Mouse (Mus musculus): ENCODE results near the gene Tex12.

The Tex12 gene

GRCm38 (mm10) chr9:50561145-50561917, at the start of gene Tex12:
TSS of gene Tex12 (minus strand) at chr9:50561325.
- no peak for DNase-seq (ENCODE audit: low read depth)

GRCm38 (mm10) chr9:50604338-50604737, 43.2 kb upstream of the Tex12 start:
- DNase-seq (ENCODE audit: low read depth), result no peak

GRCm38 (mm10) chr9:50603998-50604324, 42.8 kb upstream of the Tex12 start:
- no peak for DNase-seq (ENCODE audit: low read depth)

GRCm38 (mm10) chr9:50603189-50603997, 42.3 kb upstream of the Tex12 start, which contains the start of the genes Sdhd and Timm8b:
TSS of gene Sdhd (minus strand) at chr9:50603812.
TSS of gene Timm8b (plus strand) at chr9:50603910.
- peak; percentile 95 for DNase-seq (ENCODE audit: low read depth)

GRCm38 (mm10) chr9:50602055-50602845, 41.1 kb upstream of the Tex12 start:
- no peak for DNase-seq (ENCODE audit: low read depth)

GRCm38 (mm10) chr9:50601536-50601935, 40.4 kb upstream of the Tex12 start:
- DNase-seq (ENCODE audit: low read depth), result peak; percentile 49

GRCm38 (mm10) chr9:50596973-50597372, 35.8 kb upstream of the Tex12 start:
- DNase-seq (ENCODE audit: low read depth), result no peak

- DNase-seq (ENCODE audit: low read depth), result no peak
Observed at GRCm38 (mm10) chr9:50594794-50595417, 33.8 kb upstream of the Tex12 start.

GRCm38 (mm10) chr9:50593544-50593943, 32.4 kb upstream of the Tex12 start:
- DNase-seq (ENCODE audit: low read depth), result peak; percentile 46

- no peak for DNase-seq (ENCODE audit: low read depth)
Observed at GRCm38 (mm10) chr9:50592955-50593354, 31.8 kb upstream of the Tex12 start.

GRCm38 (mm10) chr9:50590856-50591518, 29.9 kb upstream of the Tex12 start:
- DNase-seq (ENCODE audit: low read depth), result no peak

GRCm38 (mm10) chr9:50586955-50587354, 25.8 kb upstream of the Tex12 start:
- DNase-seq (ENCODE audit: low read depth), result no peak

- no peak for DNase-seq (ENCODE audit: low read depth)
Observed at GRCm38 (mm10) chr9:50585145-50585818, 24.2 kb upstream of the Tex12 start.

- DNase-seq (ENCODE audit: low read depth), result no peak
Observed at GRCm38 (mm10) chr9:50580370-50580769, 19.2 kb upstream of the Tex12 start.

- DNase-seq (ENCODE audit: low read depth), result no peak
Observed at GRCm38 (mm10) chr9:50569599-50570525, 8.7 kb upstream of the Tex12 start.

GRCm38 (mm10) chr9:50567881-50568280, 6.8 kb upstream of the Tex12 start:
- DNase-seq (ENCODE audit: low read depth), result no peak

GRCm38 (mm10) chr9:50567372-50567771, 6.2 kb upstream of the Tex12 start:
- DNase-seq (ENCODE audit: low read depth), result no peak

- DNase-seq (ENCODE audit: low read depth), result no peak
Observed at GRCm38 (mm10) chr9:50565940-50566339, 4.8 kb upstream of the Tex12 start.

- no peak for DNase-seq (ENCODE audit: low read depth)
Observed at GRCm38 (mm10) chr9:50565173-50565572, 4.0 kb upstream of the Tex12 start.

- DNase-seq (ENCODE audit: low read depth), result no peak
Observed at GRCm38 (mm10) chr9:50561918-50562360, 814 bp upstream of the Tex12 start.

All from c-Kit-positive CD71-positive TER-119-negative erythroid progenitor cells, embryonic 14.5 days (primary cell).